12 mouse cellular contexts compared by ENCODE assay signal in genomic region chr9:107387708-107388107, GRCm38 (mm10). TPM values are rescaled to one million over a fixed set of nuclear protein-coding genes. Genes with fewer than 3 reads are reported as not detected.
"Had no signal": no experiment of that assay in that cellular context is flagged by ENCODE, and none has a peak within 500 bp of the region (broad histone marks: within the 10 kb centered on the region; RNA-seq: fewer than 3 reads in every experiment).

No protein-coding gene starts in this region.

- DNase-seq: kidney, adult 11 months; kidney, adult 8-10 months; kidney, postnatal 10 days; kidney, postnatal 36 days; liver; lung, adult 18-20 months; lung, postnatal 10 days; lung, postnatal 4 days; midbrain, embryonic 14.5 days; thymus, adult 18-20 months; thymus, postnatal 36 days had no signal

RNA-seq across cellular contexts. Expression of gene Cacna2d2, which starts 11.7 kb away (rescaled TPM):
- total RNA-seq: megakaryocyte-erythroid progenitor cell, adult 5-6 weeks had no signal
